Mouse (Mus musculus) brown adipose tissue, adult 24 weeks (tissue): ENCODE results near the gene Mvd. TPM values are rescaled to one million over a fixed set of nuclear protein-coding genes. Genes with fewer than 3 reads are reported as not detected.

ENCODE experiments used
- H3K27ac ChIP-seq: fragments of 200-500 bp; replicated peaks from 2 replicates; pipeline ENCODE4 v1.5.1; 2012; ENCODE audit warnings: low read depth, mild to moderate bottlenecking, low read length
- H3K4me1 ChIP-seq: fragments of 200-500 bp; 2 replicates; pipeline ENCODE4 v1.6.1; 2012; ENCODE audit warnings: low read length, mixed read lengths; ENCODE audit not compliant: control insufficient read depth, insufficient read depth, insufficient read length
- H3K4me3 ChIP-seq: fragments of 200-500 bp; 2 replicates; pipeline ENCODE4 v1.5.1; 2012; ENCODE audit warnings: low read depth, mild to moderate bottlenecking, low read length, moderate library complexity; ENCODE audit not compliant: insufficient read depth
- polyA plus RNA-seq: library from polyadenylated mRNA; stranded (reverse); fragments of >200 nt; gene quantifications from 2 replicates; pipeline ENCODE4 v1.2.4, GENCODE M21; 2012; ENCODE audit not compliant: missing spikeins, insufficient read depth, insufficient read length

The Mvd gene
- polyA plus RNA-seq, 1 experiment = 10.0 TPM

DNA sequence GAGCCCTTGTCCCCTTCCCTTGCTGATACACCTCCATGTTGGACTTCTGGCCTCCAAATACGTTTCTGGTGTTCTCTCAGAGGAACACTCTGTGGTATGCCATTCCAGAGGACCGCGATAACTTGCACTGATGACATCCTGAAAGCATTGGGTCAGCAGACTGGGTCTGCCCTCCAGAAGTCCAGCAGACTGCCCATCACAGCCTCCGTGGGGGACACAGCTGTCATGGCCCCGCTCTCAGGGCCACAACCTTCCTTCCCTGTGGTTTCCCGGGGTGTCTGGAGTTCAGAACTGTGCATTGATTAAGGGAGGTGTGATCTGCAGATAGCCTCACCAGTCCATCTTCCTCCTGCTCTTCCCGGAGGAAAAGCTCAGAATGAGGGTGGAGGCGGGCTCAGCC is 19.3 kb upstream of the Mvd start:
- H3K27ac ChIP-seq = no peak overlapping the region
- H3K4me3 ChIP-seq = no peak overlapping the region
- H3K4me1 ChIP-seq = peaks cover 20% of the 10 kb centered on the region

DNA sequence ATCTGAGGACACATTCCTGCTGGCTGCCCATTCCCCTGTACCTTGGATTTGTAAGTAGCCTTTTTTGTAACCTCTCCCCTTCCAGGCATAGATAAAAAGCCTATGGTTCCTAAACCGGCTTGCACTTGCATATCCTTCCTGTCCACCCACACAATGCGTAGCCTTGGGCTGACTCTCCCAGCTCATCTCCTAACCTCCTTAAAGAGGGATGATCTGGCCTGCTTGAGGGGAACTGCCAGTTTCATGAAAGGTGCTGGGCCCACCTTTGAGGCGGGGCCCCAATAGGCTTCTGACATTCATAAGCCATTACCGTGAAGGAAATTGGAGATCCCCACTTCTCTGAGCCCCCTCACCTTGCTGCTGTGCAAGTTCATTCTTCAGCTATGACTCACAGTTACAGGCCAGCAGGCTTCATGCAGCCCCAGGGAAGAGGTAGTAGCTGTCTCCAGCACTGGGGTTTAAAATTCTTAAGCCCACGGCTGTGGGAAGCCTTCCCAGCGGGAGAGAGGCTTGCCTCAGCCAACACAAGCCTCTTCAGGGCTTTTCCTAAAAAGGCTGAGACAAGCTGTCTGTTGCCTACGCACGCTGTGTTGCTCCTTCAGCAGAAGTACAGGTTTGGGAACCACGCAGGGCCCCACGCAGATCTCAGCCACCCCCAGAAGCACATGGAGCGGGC is 18.4 kb upstream of the Mvd start:
- no peak overlapping the region for H3K4me3 ChIP-seq
- H3K27ac ChIP-seq = no peak overlapping the region
- H3K4me1 ChIP-seq = peaks cover 20% of the 10 kb centered on the region

GRCm38 (mm10) chr8:122460524-122461472 is 17.6 kb upstream of the Mvd start, which contains the start of gene Snai3:
Gene Snai3, minus strand, starts transcription at chr8:122460733.
- Histone ChIP-seq H3K4me1 (peaks cover 20% of the 10 kb centered on the region), H3K4me3 (peak within 1 kb of the TSS; percentile 19), H3K27ac (no peak within 1 kb of the TSS)

GRCm38 (mm10) chr8:122459990-122460389 is 16.8 kb upstream of the Mvd start:
- peaks cover 20% of the 10 kb centered on the region for H3K4me1 ChIP-seq
- H3K27ac ChIP-seq = no peak overlapping the region
- no peak overlapping the region for H3K4me3 ChIP-seq

DNA sequence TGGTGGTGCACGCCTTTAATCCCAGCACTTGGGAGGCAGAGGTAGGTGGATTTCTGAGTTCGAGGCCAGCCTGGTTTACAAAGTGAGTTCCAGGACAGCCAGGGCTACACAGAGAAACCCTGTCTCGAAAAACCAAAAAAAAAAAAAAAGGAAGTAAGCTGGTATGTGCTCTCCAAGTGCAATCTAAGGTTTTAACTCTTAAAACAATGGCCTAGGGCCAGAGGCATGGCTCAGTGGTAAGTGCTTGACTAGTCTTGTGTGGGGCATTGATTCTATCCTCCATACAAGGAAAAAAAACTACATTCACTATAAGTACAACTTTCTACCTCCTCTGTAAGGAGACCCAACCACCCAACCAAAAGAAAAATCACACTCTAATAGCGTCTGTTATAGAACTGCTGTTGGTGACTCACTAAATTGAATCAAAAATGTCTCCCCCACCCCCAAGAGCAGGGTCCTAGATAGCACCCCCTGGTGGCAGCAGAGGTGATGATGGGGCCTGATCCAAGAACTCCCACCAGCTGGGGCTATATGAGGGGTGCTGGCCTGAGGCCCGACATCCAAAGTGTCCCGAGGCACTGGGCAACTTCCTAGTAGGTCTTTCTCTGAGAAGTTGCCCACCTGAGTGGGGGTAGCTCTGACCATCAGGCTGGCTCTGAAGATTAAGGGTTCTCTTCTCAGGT is 16.1 kb upstream of the Mvd start:
- no peak overlapping the region for H3K27ac ChIP-seq
- H3K4me1 ChIP-seq = peaks cover 20% of the 10 kb centered on the region
- H3K4me3 ChIP-seq = no peak overlapping the region

DNA sequence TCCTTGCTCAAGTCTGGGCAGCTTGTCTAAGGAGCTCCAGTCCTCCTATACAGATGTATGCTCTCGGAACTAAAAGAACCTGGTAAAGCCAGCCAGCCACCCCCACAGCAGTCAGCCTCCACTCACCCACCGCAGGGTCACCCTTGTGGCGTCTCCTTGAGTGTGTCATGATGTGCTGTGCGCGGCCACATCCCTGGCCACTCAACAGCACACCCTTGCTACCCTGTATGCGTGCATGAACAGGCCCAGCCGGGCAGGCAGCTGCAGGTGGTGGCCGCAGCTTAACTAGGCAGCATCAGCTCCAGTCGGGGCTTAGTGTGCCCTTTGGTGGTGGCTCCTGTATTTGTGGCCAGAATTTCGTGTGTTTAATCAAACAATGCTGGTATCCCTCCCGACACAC is 13.9 kb upstream of the Mvd start:
- Histone ChIP-seq H3K4me3 (no peak overlapping the region), H3K27ac (no peak overlapping the region), H3K4me1 (peaks cover 13% of the 10 kb centered on the region)

DNA sequence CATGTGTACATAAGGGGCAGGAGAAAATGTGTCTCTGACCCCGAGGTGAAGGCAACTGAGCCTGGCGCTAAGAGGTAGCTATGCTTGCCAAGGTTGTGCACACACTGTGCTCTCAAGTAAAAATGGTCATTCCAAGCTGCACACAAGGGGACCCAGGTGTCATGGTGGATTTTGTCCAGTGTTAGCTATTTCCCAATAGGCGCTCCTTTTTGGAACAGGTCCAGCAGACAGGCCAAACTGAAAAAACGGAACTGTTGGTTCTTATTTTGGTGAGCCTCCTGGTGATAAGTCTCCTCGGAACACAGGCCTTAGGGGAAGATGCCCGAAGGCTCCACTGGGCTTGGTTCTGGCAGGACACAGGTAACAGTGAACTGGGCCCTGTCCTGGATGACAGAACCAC is 11.2 kb upstream of the Mvd start:
- Histone ChIP-seq H3K27ac (no peak overlapping the region), H3K4me1 (no peaks in the 10 kb centered on the region), H3K4me3 (no peak overlapping the region)

DNA sequence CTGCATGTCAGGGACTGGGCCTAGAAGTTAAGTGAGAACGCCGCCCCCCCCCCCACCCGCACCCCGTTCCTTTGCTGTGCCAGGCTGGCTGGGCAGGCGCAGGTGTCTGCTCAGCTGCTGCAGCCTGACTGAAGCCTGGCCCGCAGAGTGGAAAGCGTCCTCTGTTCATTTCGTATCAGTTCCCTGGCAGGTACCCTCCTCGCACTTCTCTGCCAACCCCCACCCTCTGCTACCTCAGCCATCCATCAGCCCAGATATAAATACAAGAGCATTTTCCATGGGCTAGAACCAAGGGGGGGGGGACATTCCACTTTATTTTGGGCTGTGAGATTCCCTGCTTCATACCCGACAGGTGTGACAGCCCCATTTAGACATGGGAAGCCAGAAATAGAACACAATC is 8.9 kb upstream of the Mvd start:
- H3K4me1 ChIP-seq = no peaks in the 10 kb centered on the region
- H3K27ac ChIP-seq = no peak overlapping the region
- H3K4me3 ChIP-seq = no peak overlapping the region

DNA sequence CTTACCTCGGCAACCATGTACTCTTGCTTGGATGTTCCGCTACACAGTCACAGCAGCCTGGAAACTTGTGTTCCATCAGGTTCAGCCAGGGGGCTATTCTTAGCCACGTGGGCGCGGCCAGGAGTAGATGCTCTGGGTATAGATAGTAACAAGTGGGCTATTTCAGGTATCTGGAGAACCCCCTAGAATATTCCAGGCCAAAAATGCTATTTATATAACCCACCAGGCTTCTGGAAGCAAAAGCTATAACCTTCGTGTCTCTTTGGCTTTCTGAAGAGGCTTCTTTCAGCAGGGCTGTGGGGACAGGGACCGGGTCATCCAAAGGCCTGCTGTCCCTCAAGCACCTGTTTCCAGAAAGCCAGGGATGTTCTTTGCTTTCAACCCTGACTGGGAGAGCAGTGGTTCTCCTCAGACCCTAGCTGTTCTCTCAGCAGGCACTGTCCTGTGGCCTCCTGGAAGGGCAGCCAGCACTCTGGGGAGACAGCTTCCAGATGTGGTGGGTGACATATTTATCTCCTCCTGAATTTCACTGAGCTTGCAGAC is 8.0 kb upstream of the Mvd start:
- Histone ChIP-seq H3K4me1 (no peaks in the 10 kb centered on the region), H3K27ac (no peak overlapping the region), H3K4me3 (no peak overlapping the region)

- Histone ChIP-seq H3K27ac (no peak overlapping the region), H3K4me1 (no peaks in the 10 kb centered on the region; the same call in 1 of the 2 replicates), H3K4me3 (no peak overlapping the region)
These were observed 2.0 kb upstream of the Mvd start for GRCm38 (mm10) chr8:122445203-122445602.

DNA sequence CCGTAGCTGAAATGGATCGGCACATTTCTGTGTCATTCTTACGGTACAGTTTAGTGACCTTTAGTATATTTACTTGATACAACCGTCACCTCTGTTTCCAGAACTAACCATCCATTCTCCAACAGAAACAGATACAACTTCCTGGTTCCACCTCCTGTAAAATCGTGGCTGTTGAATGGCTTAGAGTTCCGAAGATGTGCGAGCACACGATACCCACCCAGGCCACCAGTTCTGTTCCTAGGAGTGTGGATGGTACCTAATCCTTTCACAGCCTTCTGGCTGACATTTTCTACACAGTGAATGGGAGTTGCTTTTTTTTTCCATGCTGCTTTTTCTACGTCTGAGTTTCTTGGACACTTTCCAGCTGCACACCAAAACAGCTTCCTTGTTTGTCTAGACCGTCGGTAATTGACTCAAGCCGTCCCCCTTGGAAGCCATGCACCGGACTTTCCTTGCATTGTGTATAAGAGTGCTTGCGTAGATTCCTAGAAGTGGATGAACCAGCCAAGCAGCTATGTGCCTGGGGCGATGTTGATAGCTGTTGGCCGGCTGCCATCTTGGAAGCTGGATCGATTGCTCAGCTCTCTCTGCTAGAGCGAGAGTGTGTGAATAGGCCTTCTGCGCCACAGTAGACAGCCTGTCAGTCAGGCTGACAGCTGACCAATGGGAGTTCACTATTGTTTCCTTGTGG is 981 bp upstream of the Mvd start:
- Histone ChIP-seq H3K4me1 (no peaks in the 10 kb centered on the region; the same call in 1 of the 2 replicates), H3K27ac (peak overlapping the region; percentile 67), H3K4me3 (peak overlapping the region; percentile 66)

- Histone ChIP-seq H3K4me1 (no peaks in the 10 kb centered on the region; the same call in 1 of the 2 replicates), H3K4me3 (peak overlapping the region; percentile 69)
These were observed 441 bp downstream of the Mvd start for GRCm38 (mm10) chr8:122442781-122443180.

GRCm38 (mm10) chr8:122442356-122442755 is 866 bp downstream of the Mvd start:
- Histone ChIP-seq H3K4me3 (peak overlapping the region; percentile 69), H3K4me1 (no peaks in the 10 kb centered on the region; the same call in 1 of the 2 replicates), H3K27ac (no peak overlapping the region)

More at GRCm38 (mm10) chr8:122442781-122443180, 441 bp downstream of the Mvd start:
- no peak overlapping the region for H3K27ac ChIP-seq

- H3K4me1 ChIP-seq = no peaks in the 10 kb centered on the region; the same call in 1 of the 2 replicates
- H3K4me3 ChIP-seq = no peak overlapping the region
- no peak overlapping the region for H3K27ac ChIP-seq
These were observed 1.9 kb downstream of the Mvd start for GRCm38 (mm10) chr8:122441326-122441725.
